Mouse (Mus musculus) neural tube, embryonic 15.5 days (tissue): ENCODE results near the gene Mrrf. TPM values are rescaled to one million over a fixed set of nuclear protein-coding genes. Genes with fewer than 3 reads are reported as not detected.
"Not testable (repeated sequence)": the region's sequence is repeated elsewhere in the genome, so short reads cannot be mapped to it uniquely, and the experiment has no call there.

ENCODE experiments used
- ATAC-seq: fragments of 200-750 bp; cut with Nextera tagmentation; 2 replicates; pipeline ENCODE4 v1.8.0; 2017; ENCODE audit warnings: mild to moderate bottlenecking, moderate TSS enrichment, moderate library complexity; ENCODE audit not compliant: low FRiP score
- H3K27ac ChIP-seq: fragments of 300-500 bp; sonication (generic); replicated peaks from 2 replicates; pipeline ENCODE4 v1.5.1; 2015; ENCODE audit warnings: mild to moderate bottlenecking, inconsistent platforms
- H3K27me3 ChIP-seq: fragments of 300-500 bp; sonication (generic); replicated peaks from 2 replicates; pipeline ENCODE4 v1.6.1; 2015; ENCODE audit warnings: inconsistent platforms
- H3K36me3 ChIP-seq: fragments of 300-500 bp; sonication (generic); 2 replicates; pipeline ENCODE4 v1.6.1; 2015; ENCODE audit warnings: inconsistent platforms
- H3K4me1 ChIP-seq: fragments of 300-500 bp; sonication (generic); 2 replicates; pipeline ENCODE4 v1.6.1; 2015; ENCODE audit warnings: inconsistent platforms
- H3K4me2 ChIP-seq: fragments of 300-500 bp; sonication (generic); 2 replicates; pipeline ENCODE4 v1.6.1; 2015; ENCODE audit warnings: inconsistent platforms, mild to moderate bottlenecking, moderate library complexity
- H3K4me3 ChIP-seq: fragments of 300-500 bp; sonication (generic); replicated peaks from 2 replicates; pipeline ENCODE4 v1.5.1; 2015; ENCODE audit warnings: mild to moderate bottlenecking, inconsistent platforms
- H3K9ac ChIP-seq: fragments of 300-500 bp; sonication (generic); replicated peaks from 2 replicates; pipeline ENCODE4 v1.6.1; 2015; ENCODE audit warnings: mild to moderate bottlenecking, inconsistent platforms
- H3K9me3 ChIP-seq: fragments of 300-500 bp; sonication (generic); replicated peaks from 2 replicates; pipeline ENCODE4 v1.6.1; 2016; ENCODE audit warnings: inconsistent platforms
- WGBS: fragments of 180-500 bp; shearing (Covaris S2); methylation state at CpG from one replicate; pipeline ENCODE4 v1.1.7; 2015; ENCODE audit warnings: mixed read lengths; 5-methylcytosine and 5-hydroxymethylcytosine counted together
- polyA plus RNA-seq: library from polyadenylated mRNA; unstranded; fragments of >200 nt; fragmentation: Nextera tagmentation; extraction: Ambion mirVana; gene quantifications from 2 replicates; pipeline ENCODE4 v1.2.1, GENCODE M21; 2015

Gene Mrrf
- polyA plus RNA-seq, 1 experiment from 2014 or later = 20.0 TPM

- Histone ChIP-seq H3K27ac (no peak overlapping the region), H3K4me3 (no peak overlapping the region), H3K9ac (no peak overlapping the region), H3K9me3 (no peaks in the 10 kb centered on the region), H3K4me1 (no peaks in the 10 kb centered on the region), H3K36me3 (peaks cover 18% of the 10 kb centered on the region), H3K4me2 (no peak overlapping the region), H3K27me3 (no peaks in the 10 kb centered on the region)
- ATAC-seq = no peak
- WGBS = 86% methylated on average over 7 of the region's 7 CpGs
Measured at GRCm38 (mm10) chr2:36148876-36149365, 12.7 kb downstream of the Mrrf start.

GRCm38 (mm10) chr2:36152401-36152800 lies 16.2 kb downstream of the Mrrf start:
- not testable (repeated sequence) for H3K4me1 ChIP-seq, H3K9ac ChIP-seq, H3K27ac ChIP-seq, H3K27me3 ChIP-seq, H3K9me3 ChIP-seq, H3K4me2 ChIP-seq, H3K4me3 ChIP-seq, ATAC-seq
- WGBS = 93% methylated on average over 4 of the region's 4 CpGs
- H3K36me3 ChIP-seq = peaks cover 32% of the 10 kb centered on the region

DNA sequence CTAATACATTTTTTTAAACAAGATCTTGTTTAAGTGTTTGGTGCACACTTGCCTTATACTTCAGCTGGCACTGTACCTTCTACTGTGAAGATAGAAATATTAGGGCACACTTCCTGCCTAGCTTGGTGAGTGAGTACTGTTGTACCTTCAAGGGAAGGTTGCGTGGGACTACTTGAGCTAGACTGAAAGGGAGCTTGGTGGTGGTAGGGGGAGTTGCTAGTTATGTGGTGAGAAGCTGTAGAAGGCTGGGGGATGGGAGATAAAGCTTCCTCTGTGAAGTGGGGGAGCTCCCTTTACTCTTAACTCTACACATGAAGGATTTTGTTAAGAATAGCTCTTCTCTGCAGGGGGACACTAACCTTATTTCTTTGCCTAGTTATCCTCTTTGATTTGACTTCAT lies 21.3 kb downstream of the Mrrf start:
- no peak for ATAC-seq
- WGBS = 93% methylated on average over 1 of the region's 1 CpGs
- Histone ChIP-seq H3K27me3 (no peaks in the 10 kb centered on the region), H3K4me1 (0 out of 2 replicates have a peak, but pooled peaks cover 2% of the 10 kb centered on the region), H3K9ac (no peak overlapping the region), H3K36me3 (peaks cover 48% of the 10 kb centered on the region), H3K4me3 (no peak overlapping the region), H3K9me3 (no peaks in the 10 kb centered on the region), H3K27ac (no peak overlapping the region), H3K4me2 (no peak overlapping the region)

DNA sequence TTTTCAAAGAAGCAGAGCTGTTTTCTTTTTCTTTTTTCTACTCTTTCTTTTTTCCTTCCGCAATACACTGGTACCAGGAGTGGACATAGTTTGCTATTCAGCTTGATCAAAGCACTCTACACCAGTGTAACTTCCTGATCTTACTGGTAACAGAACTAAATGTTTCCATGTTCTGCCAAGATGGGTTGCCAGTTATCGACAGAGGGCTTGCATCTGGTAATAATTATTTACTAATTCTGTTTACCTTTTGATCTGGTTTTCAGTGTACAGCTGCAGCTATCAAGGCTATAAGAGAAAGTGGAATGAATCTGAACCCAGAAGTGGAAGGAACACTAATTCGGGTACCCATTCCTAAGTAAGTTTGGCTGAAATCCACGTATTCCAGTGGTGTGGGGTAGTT lies 23.1 kb downstream of the Mrrf start:
- Histone ChIP-seq H3K27me3 (no peaks in the 10 kb centered on the region), H3K27ac (no peak overlapping the region), H3K9ac (no peak overlapping the region), H3K4me3 (no peak overlapping the region), H3K4me2 (no peak overlapping the region), H3K4me1 (0 out of 2 replicates have a peak, but pooled peaks cover 2% of the 10 kb centered on the region), H3K9me3 (no peaks in the 10 kb centered on the region), H3K36me3 (peaks cover 47% of the 10 kb centered on the region)
- no peak for ATAC-seq
- WGBS = 93% methylated on average over 4 of the region's 4 CpGs

GRCm38 (mm10) chr2:36167990-36168618 lies 31.9 kb downstream of the Mrrf start:
- ATAC-seq = no peak
- H3K4me2 ChIP-seq = no peak overlapping the region
- H3K4me3 ChIP-seq = no peak overlapping the region
- peaks cover 5% of the 10 kb centered on the region; the same call in 1 of the 2 replicates for H3K36me3 ChIP-seq
- H3K27me3 ChIP-seq = no peaks in the 10 kb centered on the region
- no peaks in the 10 kb centered on the region for H3K4me1 ChIP-seq
- no peak overlapping the region for H3K27ac ChIP-seq
- no peak overlapping the region for H3K9ac ChIP-seq
- 76% methylated on average over 1 of the region's 1 CpGs for WGBS
- no peaks in the 10 kb centered on the region for H3K9me3 ChIP-seq

GRCm38 (mm10) chr2:36169176-36169575 lies 33.0 kb downstream of the Mrrf start:
- no peak overlapping the region for H3K27ac ChIP-seq
- WGBS = 87% methylated on average over 4 of the region's 4 CpGs
- no peaks in the 10 kb centered on the region; the same call in 1 of the 2 replicates for H3K36me3 ChIP-seq
- ATAC-seq = no peak
- no peaks in the 10 kb centered on the region for H3K9me3 ChIP-seq
- H3K4me2 ChIP-seq = no peak overlapping the region
- H3K4me3 ChIP-seq = no peak overlapping the region
- no peaks in the 10 kb centered on the region for H3K27me3 ChIP-seq
- no peaks in the 10 kb centered on the region for H3K4me1 ChIP-seq
- no peak overlapping the region for H3K9ac ChIP-seq

GRCm38 (mm10) chr2:36172136-36172535 lies 35.9 kb downstream of the Mrrf start:
- Histone ChIP-seq H3K36me3 (peaks cover 5% of the 10 kb centered on the region), H3K9me3 (no peaks in the 10 kb centered on the region), H3K27me3 (no peaks in the 10 kb centered on the region), H3K4me2 (no peak overlapping the region), H3K4me3 (no peak overlapping the region), H3K9ac (no peak overlapping the region), H3K4me1 (no peaks in the 10 kb centered on the region), H3K27ac (no peak overlapping the region)
- no peak for ATAC-seq
- WGBS = 60% methylated on average over 4 of the region's 4 CpGs

- Histone ChIP-seq H3K4me1 (no peaks in the 10 kb centered on the region), H3K27me3 (no peaks in the 10 kb centered on the region), H3K27ac (no peak overlapping the region), H3K4me3 (no peak overlapping the region), H3K9ac (no peak overlapping the region), H3K36me3 (peaks cover 9% of the 10 kb centered on the region), H3K4me2 (no peak overlapping the region), H3K9me3 (no peaks in the 10 kb centered on the region)
- no peak for ATAC-seq
- WGBS = 96% methylated on average over 3 of the region's 3 CpGs
Measured at GRCm38 (mm10) chr2:36172574-36172973, 36.4 kb downstream of the Mrrf start.

- no peaks in the 10 kb centered on the region for H3K4me1 ChIP-seq
- H3K27me3 ChIP-seq = no peaks in the 10 kb centered on the region
- no peak overlapping the region for H3K9ac ChIP-seq
- no peaks in the 10 kb centered on the region for H3K9me3 ChIP-seq
- no peak overlapping the region for H3K27ac ChIP-seq
- 76% methylated on average over 3 of the region's 3 CpGs for WGBS
- no peak overlapping the region for H3K4me2 ChIP-seq
- H3K4me3 ChIP-seq = no peak overlapping the region
- ATAC-seq = no peak
- peaks cover 16% of the 10 kb centered on the region for H3K36me3 ChIP-seq
Measured at GRCm38 (mm10) chr2:36179487-36179886, 43.3 kb downstream of the Mrrf start.

GRCm38 (mm10) chr2:36181587-36182368 lies 45.6 kb downstream of the Mrrf start:
- not testable (repeated sequence) for H3K9ac ChIP-seq
- 85% methylated on average over 4 of the region's 4 CpGs for whole genome bisulfite sequencing

GRCm38 (mm10) chr2:36183278-36183677 lies 47.1 kb downstream of the Mrrf start:
- Histone ChIP-seq H3K9ac (no peak overlapping the region), H3K4me3 (no peak overlapping the region), H3K4me1 (no peaks in the 10 kb centered on the region), H3K27ac (no peak overlapping the region), H3K9me3 (no peaks in the 10 kb centered on the region), H3K36me3 (peaks cover 5% of the 10 kb centered on the region; the same call in 1 of the 2 replicates), H3K4me2 (no peak overlapping the region), H3K27me3 (no peaks in the 10 kb centered on the region)
- 80% methylated on average over 2 of the region's 2 CpGs for WGBS
- ATAC-seq = no peak

More at GRCm38 (mm10) chr2:36181587-36182368, 45.6 kb downstream of the Mrrf start:
- peaks cover 13% of the 10 kb centered on the region for H3K36me3 ChIP-seq
- not testable (repeated sequence) for H3K4me2 ChIP-seq, H3K27me3 ChIP-seq, H3K4me3 ChIP-seq, H3K9me3 ChIP-seq, H3K27ac ChIP-seq, H3K4me1 ChIP-seq, ATAC-seq

GRCm38 (mm10) chr2:36184192-36184591 lies 48.0 kb downstream of the Mrrf start:
- Histone ChIP-seq H3K27me3 (no peaks in the 10 kb centered on the region), H3K4me1 (no peaks in the 10 kb centered on the region)
- 88% methylated on average over 2 of the region's 2 CpGs for WGBS

More at GRCm38 (mm10) chr2:36184192-36184591, 48.0 kb downstream of the Mrrf start:
- Histone ChIP-seq H3K4me2 (no peak overlapping the region), H3K36me3 (no peaks in the 10 kb centered on the region), H3K9me3 (no peaks in the 10 kb centered on the region), H3K4me3 (no peak overlapping the region), H3K9ac (no peak overlapping the region), H3K27ac (no peak overlapping the region)
- no peak for ATAC-seq
